Mouse (Mus musculus) spleen, adult 18-20 months (tissue): ENCODE data around the gene Gm44596.
A peak's percentile ranks its signal among the peaks of the same experiment; 100 is the strongest.

Source experiments
- DNase-seq, 2 experiments: peaks; one replicate each; pipeline ENCODE4 v3.0.0; 2022; ENCODE audit warnings: mixed read lengths in 2 of 2

Gm44596 gene

DNA sequence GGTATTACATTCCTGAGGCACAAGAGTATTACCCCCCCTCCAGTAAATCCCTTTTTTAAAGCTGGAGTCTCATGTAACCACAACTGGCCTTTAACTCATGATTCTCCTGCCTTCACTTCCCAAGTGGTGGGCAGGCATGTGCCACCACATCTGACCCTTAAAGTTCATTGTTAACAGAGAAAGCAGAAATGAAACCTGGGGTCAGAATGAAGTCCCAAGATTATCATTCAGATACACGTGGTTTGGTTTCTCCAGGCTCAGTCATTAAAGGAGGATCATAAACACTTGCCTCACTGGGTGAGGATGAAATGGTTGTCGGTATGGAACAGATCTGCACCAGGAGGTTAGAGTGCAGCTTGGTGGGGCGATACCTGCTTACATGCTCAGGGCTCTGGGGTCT lies 6.0 kb downstream of the Gm44596 start:
- DNase-seq = no peak

DNA sequence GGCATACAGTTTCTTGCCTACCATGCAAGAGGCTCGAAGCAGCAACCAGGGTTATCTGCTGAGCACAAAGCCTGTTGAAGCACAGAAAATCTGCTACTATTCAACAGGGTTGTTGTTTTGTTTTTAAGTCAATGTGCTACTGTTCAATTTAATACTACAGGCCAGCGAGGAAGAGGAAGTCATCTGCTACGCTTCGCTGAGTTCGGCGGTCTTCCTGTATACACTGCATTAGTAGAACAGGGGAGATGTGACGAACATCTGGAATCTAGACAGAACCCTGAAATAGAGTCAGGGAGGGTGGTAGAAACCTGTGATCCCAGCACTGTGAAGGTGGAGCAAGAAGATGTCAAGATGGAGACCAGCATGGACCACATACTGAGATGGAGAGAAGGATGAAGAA lies 8.4 kb downstream of the Gm44596 start:
- peak; percentile 45 to 59 for DNase-seq

DNA sequence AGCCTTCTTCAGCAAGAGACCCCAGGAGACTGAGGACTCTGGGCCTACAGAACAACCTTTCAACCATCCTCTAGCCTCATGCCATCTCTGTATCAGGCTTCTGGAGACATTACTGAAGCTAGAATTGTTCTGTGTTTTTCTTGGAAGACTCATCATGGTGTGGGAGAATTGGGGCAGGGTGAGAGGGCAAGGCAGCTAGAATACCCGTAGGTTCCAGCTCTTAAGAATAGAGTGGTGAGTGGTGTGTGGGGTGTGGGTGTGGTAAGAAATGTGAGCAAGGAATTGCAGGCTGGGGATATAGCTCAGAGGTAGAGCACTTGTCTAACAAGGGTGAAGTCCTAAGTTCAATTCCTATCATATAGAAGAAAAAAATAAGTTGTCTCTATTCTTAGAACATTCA lies 9.7 kb downstream of the Gm44596 start:
- no peak for DNase-seq

DNA sequence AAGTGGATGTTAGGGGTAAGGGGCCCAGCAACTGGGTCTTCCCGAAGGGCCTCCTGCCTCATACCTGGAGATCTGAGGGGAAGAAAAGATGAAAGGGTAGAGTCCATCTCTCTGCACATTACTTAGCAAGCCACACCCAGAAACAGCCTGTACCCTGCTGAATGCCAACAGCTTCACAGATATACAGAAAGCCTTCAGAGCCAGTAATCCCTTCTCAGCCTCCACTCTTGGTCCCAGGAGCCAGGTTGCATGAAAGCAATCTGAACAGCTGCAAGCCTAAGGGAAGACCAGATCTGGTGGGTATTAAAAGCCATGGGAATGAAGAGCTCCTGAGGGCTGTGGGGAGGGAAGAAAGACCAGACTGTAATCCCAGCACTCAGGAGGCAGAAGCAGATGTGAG lies 13.9 kb downstream of the Gm44596 start:
- no peak for DNase-seq

DNA sequence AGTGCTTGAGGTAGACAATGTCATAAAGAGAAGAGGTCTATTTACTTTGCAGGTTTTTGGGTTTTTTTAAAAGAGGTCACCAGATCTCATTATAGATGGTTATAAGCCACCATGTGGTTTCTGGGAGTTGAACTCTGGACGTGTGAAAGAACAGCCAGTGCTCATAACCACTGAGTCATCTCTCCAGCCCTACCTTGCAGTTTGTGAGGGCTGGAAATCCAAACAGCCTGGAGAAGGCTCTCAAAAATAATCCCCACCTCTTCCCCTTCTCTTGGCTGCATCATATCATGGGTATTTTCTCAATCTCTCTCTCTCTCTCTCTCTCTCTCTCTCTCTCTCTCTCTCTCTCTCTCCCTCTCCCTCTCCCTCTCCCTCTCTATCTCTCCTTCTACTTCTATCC lies 15.4 kb downstream of the Gm44596 start:
- no peak for DNase-seq

DNA sequence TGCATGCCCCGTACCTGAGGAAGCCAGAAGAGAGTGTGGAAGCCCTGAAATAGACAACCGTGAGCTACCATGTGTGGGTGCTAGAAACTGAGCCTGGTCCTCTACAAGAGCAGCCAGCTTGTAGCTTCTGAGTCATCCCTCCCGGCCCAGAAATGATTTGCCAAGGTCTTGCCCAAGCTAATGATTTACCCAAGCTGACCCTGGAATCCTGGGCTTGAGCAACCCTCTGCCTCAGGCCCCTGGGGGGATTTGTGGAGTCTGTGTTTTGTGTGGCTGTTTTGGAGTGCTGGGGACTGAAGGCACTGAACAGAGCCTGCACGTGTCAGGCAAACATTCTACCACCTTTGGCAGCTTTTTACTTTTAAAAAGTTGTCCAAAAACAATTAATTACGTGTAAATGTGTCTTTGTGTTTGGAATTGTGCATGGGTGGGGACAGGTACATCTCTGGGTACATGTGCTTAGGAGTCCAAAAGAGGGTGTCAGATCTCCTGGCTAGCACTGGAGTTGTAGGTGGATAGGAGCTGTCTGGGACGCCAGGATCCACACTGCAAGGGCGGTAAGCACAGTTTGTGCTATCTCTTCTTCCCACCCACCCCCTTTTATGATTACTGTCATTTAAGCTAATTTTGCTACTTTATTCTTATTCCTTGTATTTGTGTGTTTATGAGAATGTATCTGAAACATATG lies 22.4 kb downstream of the Gm44596 start:
- no peak for DNase-seq

DNA sequence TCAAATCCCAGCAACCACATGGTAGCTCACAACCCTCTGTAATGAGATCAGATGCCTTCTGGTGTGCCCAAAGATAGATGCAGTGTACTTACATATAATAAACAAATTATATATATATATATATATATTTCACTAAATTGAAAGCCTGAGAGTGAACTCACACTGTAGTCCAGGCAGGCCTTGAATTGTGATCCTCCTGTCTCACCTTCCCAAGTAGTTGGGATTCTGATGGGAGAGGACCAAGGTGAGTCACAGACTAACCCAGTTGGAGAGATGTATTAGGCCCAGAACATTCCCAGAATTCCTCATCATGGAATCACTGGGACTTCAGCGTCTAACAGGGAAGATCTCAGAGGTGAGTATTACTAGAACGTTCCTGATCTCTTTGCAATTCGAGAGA lies 23.7 kb downstream of the Gm44596 start, which contains the start of gene Nrip2:
Nrip2 (plus strand) TSS at position 301 of the 400 bp plus-strand sequence.
- no peak for DNase-seq

DNA sequence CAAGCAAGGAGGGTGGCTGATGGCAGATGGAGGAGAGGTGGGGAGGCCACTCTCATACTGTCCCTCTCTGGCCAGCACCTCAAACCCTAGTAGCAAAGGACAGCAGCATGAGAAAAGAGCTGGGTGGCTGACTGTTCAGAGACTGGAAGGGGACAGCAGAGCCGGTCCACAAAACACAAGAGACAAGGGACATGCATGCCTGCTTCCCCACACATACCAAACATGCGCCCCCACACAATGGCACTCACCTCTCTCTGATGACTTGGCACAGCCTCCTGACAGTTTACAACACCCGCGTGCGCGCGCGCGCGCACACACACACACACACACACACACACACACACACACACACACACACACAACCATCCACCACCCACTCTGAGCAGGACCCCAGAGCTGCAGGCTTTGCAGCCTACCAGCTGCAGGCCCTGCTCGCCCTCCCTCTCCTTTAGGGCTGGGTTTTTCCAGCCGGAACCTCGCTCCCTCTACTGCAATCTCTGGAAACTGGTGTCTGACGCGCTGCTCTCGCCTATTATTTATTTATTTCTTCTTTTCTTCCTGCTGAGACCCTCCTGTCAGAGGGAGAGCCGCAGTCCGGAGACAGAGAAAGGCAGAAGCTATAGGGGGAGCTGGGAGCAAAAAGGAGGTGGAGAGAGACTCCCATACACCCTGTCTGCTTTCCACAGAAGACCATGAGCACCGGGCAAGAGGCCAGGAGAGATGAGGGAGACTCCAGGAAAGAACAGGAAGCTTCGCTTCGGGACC lies 24.3 kb downstream of the Gm44596 start:
- DNase-seq = no peak

DNA sequence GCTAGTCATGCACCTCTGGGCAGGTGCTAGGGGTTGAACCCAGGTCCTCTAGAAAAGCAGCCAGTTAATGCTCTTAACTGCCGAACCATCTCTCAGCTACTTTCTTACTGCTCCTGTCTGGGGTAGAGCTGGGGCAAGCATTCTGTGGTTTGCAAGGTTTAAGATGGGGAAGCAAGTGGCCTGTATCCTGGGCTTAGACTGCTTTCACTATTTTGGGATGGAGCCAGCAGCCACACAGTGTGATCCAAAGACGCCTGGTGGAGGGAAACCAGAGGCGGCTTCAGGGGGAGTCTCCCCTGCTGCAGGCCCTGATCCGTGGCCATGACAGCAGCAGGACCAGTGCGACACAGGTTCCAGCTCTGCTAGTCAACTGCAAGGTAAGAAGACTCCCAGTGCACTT lies 29.4 kb downstream of the Gm44596 start:
- no peak for DNase-seq

DNA sequence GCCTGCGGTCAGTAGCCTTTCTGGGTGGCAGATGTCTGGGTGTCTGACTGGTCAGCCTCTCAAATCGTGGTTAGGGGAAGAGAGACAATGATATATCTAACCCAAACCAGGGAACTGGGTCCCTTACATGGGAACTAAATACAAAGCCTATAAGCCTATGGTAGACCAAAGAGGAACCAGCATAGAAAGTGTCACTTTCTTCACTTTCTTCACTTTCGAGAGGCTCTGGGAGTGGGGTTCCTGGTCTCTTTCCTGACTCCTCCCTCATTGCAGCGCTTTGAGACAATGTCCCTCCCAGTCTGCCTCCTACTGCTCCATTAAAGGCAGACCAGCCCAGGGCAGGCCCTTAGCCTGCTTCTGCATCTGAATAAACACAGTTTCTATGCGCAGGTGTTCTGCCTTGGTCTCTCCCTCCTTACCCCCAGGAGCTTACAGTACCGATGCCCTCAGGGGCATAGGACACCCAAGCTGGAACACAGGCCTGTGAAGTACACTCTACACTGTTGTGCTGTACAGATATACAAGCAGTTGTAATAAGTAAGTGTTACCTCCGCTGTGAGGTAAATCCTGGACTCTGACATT lies 33.3 kb downstream of the Gm44596 start:
- DNase-seq = no peak

DNA sequence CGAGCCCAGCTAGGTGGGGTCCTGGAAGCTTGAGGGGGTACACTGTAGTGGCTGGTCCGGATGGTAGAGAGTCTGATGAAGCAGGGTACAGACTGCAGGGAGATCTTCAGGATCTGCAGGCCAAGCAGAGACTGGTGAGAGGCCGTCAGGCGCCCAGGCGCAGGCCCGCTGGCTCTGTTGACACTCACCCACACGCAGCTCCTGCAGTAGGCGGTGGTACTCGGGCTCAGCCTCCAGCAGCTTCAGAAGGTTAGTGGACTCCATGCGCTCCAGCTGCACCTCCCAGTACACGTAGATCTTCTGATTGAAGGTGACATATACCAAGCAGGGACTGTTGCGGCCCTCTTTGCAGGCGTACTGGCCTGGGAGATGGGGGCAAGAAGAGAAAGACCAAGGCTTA lies 35.0 kb downstream of the Gm44596 start:
- no peak for DNase-seq

DNA sequence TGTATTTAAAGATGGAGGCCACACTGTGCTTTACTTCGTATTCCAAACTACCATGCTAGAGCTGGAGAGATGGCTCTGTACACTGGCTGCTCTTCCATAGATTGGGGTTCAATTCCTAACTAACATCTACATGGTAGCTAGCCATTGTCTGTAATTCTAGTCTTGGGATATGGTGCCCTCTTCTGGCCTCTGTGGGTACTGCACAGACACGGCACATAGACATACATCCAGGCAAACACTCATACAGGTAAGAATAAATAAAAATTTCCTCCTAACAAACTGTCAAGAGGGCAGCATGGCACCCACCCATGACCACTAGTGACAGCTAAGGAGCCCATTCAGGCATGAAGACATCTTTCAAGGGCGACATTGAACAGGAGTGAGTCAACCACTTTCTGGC lies 35.8 kb downstream of the Gm44596 start:
- DNase-seq = peak; percentile 48 to 84

DNA sequence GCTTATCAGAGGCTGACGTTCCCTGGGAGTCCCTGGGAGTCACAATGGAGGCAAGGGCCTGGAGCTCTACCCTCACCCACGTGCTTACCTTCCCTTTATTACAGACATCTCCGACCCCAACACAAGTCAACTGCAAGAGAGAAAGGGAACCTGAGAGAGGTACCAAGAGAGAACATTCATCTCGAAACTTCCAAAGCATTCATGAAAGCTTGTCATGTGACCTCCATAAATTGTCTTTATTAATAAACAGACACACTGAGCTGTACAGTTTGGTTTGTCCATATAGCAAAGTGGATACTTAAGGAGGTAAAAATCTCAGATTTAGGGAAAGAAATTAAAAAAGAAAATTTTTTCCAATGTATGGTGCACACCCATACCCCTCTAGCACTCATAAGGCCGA lies 40.9 kb downstream of the Gm44596 start:
- DNase-seq = no peak

DNA sequence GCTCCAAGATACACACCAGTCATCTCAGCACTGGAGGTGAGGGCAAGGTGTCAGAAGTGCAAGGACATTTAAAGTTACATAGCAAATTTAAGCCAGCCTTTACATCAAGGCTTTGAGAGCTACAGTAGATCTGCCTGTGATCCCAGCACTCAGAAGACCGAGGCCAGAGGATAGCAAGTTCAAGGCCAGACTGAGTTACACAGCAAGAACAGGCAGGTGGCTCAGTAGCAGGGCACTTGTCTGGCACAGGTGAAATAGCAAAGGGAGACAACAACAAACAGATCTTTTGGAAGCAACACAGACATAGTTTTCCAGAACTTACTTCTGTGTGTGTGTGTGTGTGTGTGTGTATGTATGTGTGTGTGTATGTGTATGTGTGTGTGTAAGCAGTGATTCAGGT lies 42.8 kb downstream of the Gm44596 start:
- DNase-seq = no peak

DNA sequence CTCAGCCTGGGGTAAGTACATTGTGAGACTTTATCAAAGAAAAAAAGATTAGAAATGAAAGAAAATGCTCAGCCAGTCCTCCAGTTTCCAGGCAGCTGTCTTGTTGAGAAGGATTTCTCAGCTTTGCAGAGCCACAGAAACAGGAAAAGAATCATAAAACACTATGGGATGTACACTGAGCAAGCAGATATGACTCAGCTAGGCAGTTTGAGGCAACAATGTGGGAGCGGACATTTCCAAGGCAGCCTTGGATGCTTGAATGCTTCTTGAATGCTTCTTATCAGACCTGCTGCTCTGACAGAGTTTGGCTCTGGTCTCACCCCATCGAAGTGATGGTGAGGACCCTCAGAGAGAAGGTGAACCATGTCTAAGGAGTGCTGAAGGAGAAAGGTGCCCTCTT lies 45.7 kb downstream of the Gm44596 start:
- no peak for DNase-seq

DNA sequence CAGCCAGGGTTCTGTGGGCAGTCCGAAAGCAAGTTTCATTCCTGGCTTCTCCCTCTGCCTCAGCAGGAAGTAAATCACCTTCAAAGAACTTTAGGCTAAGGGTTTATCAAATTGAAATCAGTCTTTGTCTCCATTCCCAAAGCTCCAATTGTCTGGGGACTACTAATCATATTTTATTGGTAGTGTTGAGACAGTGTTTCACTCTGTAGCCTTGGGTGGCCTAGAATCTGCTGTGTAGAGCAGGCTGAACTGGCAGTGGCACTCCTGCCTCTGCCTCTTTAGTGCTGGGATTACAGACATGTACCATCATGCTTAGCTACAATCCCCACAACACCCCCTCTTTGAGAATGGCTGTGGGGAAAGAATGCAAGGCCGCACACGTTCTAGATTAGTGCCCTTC lies 46.2 kb downstream of the Gm44596 start:
- no peak for DNase-seq

DNA sequence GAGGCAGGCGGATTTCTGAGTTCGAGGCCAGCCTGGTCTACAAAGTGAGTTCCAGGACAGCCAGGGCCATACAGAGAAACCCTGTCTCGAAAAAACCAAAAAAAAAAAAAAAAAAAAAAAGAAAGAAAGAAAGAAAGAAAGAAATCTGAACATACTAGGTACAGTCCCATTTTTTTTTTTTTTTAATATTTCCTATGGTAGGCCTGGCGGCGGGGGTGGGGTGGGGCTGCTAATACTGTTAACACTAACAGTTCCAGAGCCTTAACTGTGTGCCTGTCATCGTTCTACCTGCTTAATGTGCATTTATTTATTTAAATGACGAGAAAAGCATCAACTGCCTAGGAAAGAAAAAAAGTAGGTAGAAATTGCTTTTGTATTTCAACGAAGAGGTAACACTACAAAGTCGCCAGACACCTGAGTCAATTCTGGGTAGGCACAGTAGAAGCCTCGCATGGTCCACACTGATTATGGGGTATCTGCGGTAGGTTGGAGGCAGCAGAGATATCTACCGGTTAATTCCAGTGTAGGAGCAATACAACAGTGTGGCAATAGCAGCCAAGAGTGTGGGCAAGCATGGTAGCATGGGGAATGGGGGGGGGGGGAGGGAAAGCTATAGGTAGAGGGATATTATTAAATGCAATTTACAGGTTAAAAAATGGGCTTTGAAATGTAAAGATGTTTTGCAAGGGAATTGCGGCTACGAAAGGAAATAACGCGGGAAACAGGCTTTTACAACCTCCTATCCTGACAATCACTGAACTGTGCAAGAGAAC lies 48.4 kb downstream of the Gm44596 start:
- DNase-seq = no peak

DNA sequence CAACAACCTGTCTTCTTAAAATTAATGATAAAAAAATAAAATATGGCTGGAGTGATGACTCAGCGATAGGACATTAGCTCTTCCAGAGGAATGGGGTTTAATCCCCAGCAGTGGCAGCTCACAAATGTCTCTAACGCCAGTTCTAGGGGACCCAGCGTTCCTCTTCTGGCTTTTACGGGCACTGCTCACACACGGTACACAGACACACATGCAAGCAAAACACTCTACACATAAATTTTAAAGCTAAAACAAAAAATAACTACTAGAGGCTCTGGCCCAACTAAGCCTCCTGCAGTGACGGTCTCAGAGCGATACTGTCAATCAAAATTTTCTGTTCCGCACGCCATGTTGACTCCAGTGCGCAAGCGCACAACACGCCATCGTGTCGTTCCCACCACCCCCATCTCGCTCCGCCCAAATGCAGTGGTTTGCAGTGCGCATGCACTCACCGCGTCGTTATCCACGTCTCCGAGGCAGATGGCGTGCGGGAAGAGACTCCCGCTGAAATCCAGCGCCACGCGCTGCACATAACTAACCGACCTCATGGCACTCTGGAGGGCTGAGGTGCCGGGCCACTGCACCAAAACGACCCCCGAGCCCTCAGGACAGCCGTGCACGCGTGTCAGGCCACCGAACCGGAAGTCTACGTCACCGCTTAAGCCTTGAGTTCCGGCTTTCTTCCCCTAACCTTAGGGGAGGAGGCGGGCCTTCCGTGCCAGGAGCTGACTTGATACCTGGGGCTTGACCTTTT lies 49.1 kb downstream of the Gm44596 start, which contains the start of gene Itfg2:
Itfg2 (minus strand) TSS at position 663 of the 751 bp plus-strand sequence.
- DNase-seq = peak; percentile 91 to 92

DNA sequence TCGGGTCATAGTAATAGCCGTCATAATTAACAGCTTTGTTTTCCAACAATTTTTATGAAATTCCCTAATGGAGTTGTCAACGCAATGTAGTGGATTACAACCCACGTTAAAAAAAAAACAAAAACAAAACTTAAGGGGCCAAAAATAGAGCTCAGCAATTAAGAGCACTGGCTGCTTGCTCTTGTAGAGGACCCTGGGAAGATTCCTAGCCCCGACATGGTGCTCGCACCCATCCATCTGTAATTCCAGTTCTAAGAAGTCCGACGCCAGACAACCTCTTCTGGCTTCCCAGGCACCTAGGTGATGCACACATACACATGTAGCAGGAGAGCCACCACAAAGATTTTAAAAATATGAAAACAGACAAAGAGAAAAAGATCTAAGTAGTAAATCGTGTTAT lies 49.7 kb downstream of the Gm44596 start:
- DNase-seq = no peak

DNA sequence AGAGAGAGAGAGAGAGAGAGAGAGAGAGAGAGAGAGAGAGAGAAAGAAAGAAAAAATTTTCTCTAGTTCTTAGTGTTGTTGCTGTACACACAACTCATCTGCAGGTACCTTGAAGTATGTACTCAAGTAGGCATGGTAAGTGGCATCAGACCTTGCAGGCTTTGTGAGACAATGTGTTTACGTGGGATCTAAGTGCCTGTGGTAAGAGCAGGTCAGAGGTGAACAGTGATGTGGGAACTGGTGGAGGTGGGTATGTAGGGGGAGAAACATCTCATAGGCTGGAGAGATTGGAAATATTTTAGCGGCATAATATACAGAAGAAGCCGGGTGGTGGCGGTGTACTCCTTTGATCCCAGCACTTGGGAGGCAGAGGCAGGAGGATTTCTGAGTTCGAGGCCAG lies 52.3 kb downstream of the Gm44596 start:
- DNase-seq = no peak

DNA sequence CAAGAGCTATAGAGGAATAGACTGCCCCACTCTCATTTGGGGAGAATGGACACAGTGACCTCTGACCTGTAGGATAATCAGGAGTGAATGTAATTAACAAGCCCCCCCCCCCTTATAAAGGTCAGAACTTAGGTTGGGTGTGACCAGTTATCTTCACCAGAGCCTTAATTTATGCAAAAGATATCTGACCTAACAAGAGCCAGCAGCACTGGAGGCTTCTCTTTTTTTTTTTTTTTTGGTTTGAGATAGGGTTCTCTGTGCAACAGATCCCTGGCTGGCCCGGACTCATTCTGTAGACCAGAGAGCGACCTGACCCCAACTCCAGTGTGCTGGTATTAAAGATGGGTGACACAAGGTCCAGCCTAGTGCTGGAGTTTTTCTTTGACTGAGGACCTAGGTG lies 54.0 kb downstream of the Gm44596 start:
- no peak for DNase-seq

DNA sequence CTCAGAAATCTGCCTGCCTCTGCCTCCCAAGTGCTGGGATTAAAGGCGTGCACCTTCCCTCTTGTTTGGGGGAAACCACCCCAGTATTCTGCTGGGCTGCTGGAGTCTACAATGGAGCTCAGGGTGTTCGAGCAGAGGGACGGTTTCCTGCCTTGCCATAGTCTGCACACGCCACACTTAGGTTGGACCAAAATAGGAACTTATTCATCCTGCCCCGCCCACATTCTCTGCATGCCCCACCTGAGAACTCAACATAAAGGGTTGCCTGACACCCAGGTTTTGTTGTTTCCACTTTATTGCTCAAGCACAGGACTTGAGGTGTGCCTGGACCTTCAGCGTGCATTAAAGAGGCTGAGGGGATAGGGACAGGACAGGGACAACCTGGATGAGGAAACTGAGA lies 54.5 kb downstream of the Gm44596 start:
- DNase-seq = no peak
